Mouse (Mus musculus): ENCODE data around the gene Slc48a1. TPM values are rescaled to one million over a fixed set of nuclear protein-coding genes. Genes with fewer than 3 reads are reported as not detected.

The Slc48a1 gene
- polyA plus RNA-seq, 1 experiment from 2014 or later, result 69.6 TPM

Other genes starting within 250 kb of the Slc48a1 start
- gene Rpap3, start 72.7 kb upstream of the Slc48a1 start, polyA plus RNA-seq (2014; fragmentation: Nextera tagmentation; extraction: Ambion mirVana), result 24.2 and 24.7 TPM in 2 replicates
- 0.19 and 0.43 TPM in 2 replicates for gene Endou, start 47.2 kb upstream of the Slc48a1 start, polyA plus RNA-seq (2014; fragmentation: Nextera tagmentation; extraction: Ambion mirVana)
- 15.9 and 19.2 TPM in 2 replicates for gene Rapgef3, start 10.5 kb upstream of the Slc48a1 start, polyA plus RNA-seq (2014; fragmentation: Nextera tagmentation; extraction: Ambion mirVana)
- 25.7 and 26.7 TPM in 2 replicates for gene Hdac7, start 66.0 kb downstream of the Slc48a1 start, polyA plus RNA-seq (2014; fragmentation: Nextera tagmentation; extraction: Ambion mirVana)
- gene Vdr, start 132.1 kb downstream of the Slc48a1 start, polyA plus RNA-seq (2014; fragmentation: Nextera tagmentation; extraction: Ambion mirVana), result 0.81 and 0.97 TPM in 2 replicates
- 38.1 and 40.6 TPM in 2 replicates for gene Tmem106c, start 185.7 kb downstream of the Slc48a1 start, polyA plus RNA-seq (2014; fragmentation: Nextera tagmentation; extraction: Ambion mirVana)
- 9.4 and 13.3 TPM in 2 replicates for gene Col2a1, start 226.2 kb downstream of the Slc48a1 start, polyA plus RNA-seq (2014; fragmentation: Nextera tagmentation; extraction: Ambion mirVana)

Data from heart, embryonic 14.5 days (tissue).